Mouse (Mus musculus) neural tube, embryonic 13.5 days (tissue): Measurements from ENCODE around the gene Gmcl1. TPM values are rescaled to one million over a fixed set of nuclear protein-coding genes. Genes with fewer than 3 reads are reported as not detected.

Source experiments
- ATAC-seq: fragments of 200-750 bp; cut with Nextera tagmentation; 2 replicates; pipeline ENCODE4 v1.8.0; 2017; ENCODE audit warnings: low read depth, mild to moderate bottlenecking, moderate TSS enrichment, moderate library complexity
- H3K27ac ChIP-seq: fragments of 300-500 bp; sonication (generic); replicated peaks from 2 replicates; pipeline ENCODE4 v1.5.1; 2015; ENCODE audit warnings: moderate library complexity, mild to moderate bottlenecking, inconsistent platforms
- H3K27me3 ChIP-seq: fragments of 300-500 bp; sonication (generic); 2 replicates; pipeline ENCODE4 v1.6.1; 2015; ENCODE audit warnings: mild to moderate bottlenecking, inconsistent platforms
- H3K36me3 ChIP-seq: fragments of 300-500 bp; sonication (generic); 2 replicates; pipeline ENCODE4 v1.6.1; 2015; ENCODE audit warnings: mild to moderate bottlenecking, inconsistent platforms
- H3K4me1 ChIP-seq: fragments of 300-500 bp; sonication (generic); replicated peaks from 2 replicates; pipeline ENCODE4 v1.6.1; 2015; ENCODE audit warnings: inconsistent platforms
- H3K4me2 ChIP-seq: fragments of 300-500 bp; sonication (generic); 2 replicates; pipeline ENCODE4 v1.6.1; 2015; ENCODE audit warnings: inconsistent platforms, mild to moderate bottlenecking, moderate library complexity
- H3K4me3 ChIP-seq: fragments of 300-500 bp; sonication (generic); 2 replicates; pipeline ENCODE4 v1.5.1; 2015; ENCODE audit warnings: mild to moderate bottlenecking, inconsistent platforms
- H3K9ac ChIP-seq: fragments of 300-500 bp; sonication (generic); 2 replicates; pipeline ENCODE4 v1.6.1; 2015; ENCODE audit warnings: moderate library complexity, mild to moderate bottlenecking, inconsistent platforms
- H3K9me3 ChIP-seq: fragments of 300-500 bp; sonication (generic); 2 replicates; pipeline ENCODE4 v1.6.1; 2016; ENCODE audit warnings: inconsistent platforms
- WGBS: fragments of 180-500 bp; shearing (Covaris S2); methylation state at CpG from one replicate; pipeline ENCODE4 v1.1.7; 2015; 5-methylcytosine and 5-hydroxymethylcytosine counted together
- polyA plus RNA-seq: library from polyadenylated mRNA; unstranded; fragments of >200 nt; fragmentation: Nextera tagmentation; extraction: Ambion mirVana; gene quantifications from 2 replicates; pipeline ENCODE4 v1.2.1, GENCODE M21; 2015

The Gmcl1 gene
- 48.9 and 50.8 TPM in 2 replicates for polyA plus RNA-seq

DNA sequence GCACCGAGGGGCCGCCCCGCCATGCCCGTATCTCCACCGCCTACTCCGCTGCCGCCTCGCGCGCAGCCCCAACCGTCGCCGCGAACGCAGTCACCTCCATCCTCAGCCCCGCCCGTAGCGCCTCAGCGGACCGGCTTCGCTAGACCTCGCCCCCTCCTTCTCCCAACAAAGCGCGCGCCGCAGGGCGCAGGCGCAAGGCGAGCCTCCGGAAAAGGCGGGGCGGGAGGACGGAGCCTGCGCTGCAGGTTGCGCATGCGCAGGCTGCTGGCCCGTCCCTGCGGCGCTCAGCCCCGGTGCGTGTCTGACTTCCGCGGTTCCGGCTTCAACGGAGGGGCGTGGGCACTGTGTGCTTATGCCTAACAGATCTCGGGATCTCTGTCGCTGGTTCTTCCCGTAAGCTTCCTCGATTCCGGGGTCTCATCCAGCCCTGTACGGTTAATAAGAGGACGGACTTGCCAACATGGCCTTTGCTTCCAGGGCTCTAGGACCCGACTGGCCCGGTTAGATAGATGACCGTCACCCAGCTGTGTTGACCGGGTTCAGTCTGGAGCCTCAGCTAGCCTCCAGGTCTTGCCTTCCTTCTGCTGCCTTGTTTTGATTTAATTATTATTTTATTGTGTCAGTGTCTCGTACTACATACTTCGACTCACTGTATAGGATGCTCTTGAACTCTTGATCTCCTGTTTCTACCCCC, at the start of gene Gmcl1:
Gene Gmcl1, minus strand, starts transcription at position 201 of the 694 bp plus-strand sequence.
- ATAC-seq, result peak; percentile 96
- Histone ChIP-seq H3K4me2 (peak within 1 kb of the TSS; percentile 91), H3K9ac (peak within 1 kb of the TSS; percentile 97), H3K27ac (peak within 1 kb of the TSS; percentile 97), H3K27me3 (no peaks in the 10 kb centered on the region), H3K36me3 (no peaks in the 10 kb centered on the region), H3K4me1 (peaks cover 34% of the 10 kb centered on the region), H3K9me3 (no peaks in the 10 kb centered on the region), H3K4me3 (peak within 1 kb of the TSS; percentile 98)
- under 1% methylated on average over 59 of the region's 59 CpGs for WGBS

DNA sequence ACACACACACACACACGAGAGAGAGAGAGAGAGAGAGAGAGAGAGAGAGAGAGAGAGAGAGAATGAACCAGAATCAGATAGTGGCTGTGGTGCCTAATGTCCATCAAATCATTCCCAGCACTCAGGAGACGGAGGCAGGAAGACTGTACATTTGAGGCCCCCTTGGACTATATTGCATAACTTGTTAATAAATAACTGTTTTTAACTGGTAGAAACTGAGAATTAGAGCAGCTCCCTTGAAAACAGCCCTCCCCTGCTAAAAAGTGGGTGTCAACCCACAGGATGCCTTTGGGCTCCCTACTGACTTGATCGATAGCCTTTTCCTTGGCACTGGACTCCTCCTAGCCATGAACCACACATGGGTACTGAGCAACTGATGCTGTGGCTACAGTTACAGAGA, 49.2 kb upstream of the Gmcl1 start:
- H3K27ac ChIP-seq, result no peak overlapping the region
- no peaks in the 10 kb centered on the region for H3K4me1 ChIP-seq
- no peaks in the 10 kb centered on the region for H3K9me3 ChIP-seq
- no peaks in the 10 kb centered on the region for H3K27me3 ChIP-seq
- no peak for ATAC-seq
- WGBS, result 90% methylated on average over 2 of the region's 3 CpGs
- no peak overlapping the region for H3K4me2 ChIP-seq
- no peak overlapping the region for H3K4me3 ChIP-seq
- no peaks in the 10 kb centered on the region for H3K36me3 ChIP-seq
- H3K9ac ChIP-seq, result no peak overlapping the region

DNA sequence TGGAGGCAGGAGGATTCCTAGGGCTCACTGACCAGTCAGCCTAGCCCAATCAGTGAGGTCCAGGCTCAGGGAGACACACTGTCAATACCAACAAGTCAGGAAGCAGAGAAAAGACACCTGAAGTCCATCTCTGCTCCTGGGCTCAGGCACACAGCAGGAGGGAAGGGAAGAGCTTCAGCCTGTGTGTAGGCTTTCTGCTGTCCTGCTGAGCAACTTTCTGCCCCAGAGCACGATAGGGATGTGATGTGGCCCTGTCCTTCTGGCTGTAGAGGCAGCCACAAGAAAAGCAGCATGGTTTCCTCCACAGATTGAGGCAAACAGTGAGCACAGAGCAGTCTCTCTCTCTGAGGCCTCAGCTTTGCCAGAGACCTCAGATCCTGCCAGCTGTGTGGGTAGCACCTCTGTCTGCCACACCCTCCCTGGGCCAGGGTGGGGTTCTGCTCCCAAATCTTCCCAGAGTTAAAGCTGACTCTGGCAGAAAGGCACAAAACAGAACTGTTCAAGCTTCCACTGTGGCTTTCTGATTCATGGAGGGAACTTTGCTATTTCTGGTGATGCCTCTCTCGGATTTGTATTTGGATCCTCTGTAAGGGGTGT, 48.3 kb upstream of the Gmcl1 start:
- Histone ChIP-seq H3K27ac (no peak overlapping the region), H3K27me3 (no peaks in the 10 kb centered on the region), H3K4me1 (no peaks in the 10 kb centered on the region), H3K36me3 (no peaks in the 10 kb centered on the region), H3K4me3 (no peak overlapping the region), H3K9me3 (no peaks in the 10 kb centered on the region), H3K4me2 (no peak overlapping the region), H3K9ac (no peak overlapping the region)
- ATAC-seq, result no peak
- 54% methylated on average over 2 of the region's 2 CpGs for WGBS

GRCm38 (mm10) chr6:86778910-86779594, 45.9 kb upstream of the Gmcl1 start:
- Histone ChIP-seq H3K27ac (no peak overlapping the region), H3K36me3 (no peaks in the 10 kb centered on the region), H3K4me2 (no peak overlapping the region), H3K9me3 (no peaks in the 10 kb centered on the region), H3K4me3 (no peak overlapping the region), H3K4me1 (no peaks in the 10 kb centered on the region), H3K9ac (no peak overlapping the region), H3K27me3 (no peaks in the 10 kb centered on the region)
- 92% methylated on average over 10 of the region's 10 CpGs for WGBS
- ATAC-seq, result no peak

DNA sequence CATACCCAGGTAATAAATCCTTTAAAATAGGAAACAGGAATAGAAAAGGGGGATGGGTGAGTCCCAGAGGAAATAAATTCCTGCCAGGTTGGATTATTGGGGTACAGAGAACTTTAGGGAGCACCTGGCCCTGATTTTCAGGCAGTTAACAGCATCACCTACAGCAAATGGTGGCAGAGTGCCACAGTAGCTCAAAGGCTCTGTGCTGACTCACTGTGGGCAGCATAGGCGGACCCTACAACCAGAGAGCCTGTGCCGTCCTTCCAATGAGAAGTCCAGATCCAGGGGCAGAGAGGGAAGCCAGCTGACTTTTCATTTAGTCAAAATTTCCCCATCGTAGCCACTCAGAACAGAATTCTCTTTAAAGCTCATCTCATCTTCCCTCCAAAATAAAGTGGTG, 44.0 kb upstream of the Gmcl1 start:
- no peaks in the 10 kb centered on the region for H3K9me3 ChIP-seq
- H3K9ac ChIP-seq, result no peak overlapping the region
- H3K36me3 ChIP-seq, result no peaks in the 10 kb centered on the region
- H3K4me2 ChIP-seq, result no peak overlapping the region
- no peak overlapping the region for H3K27ac ChIP-seq
- H3K27me3 ChIP-seq, result no peaks in the 10 kb centered on the region
- 84% methylated on average over 3 of the region's 3 CpGs for WGBS
- H3K4me3 ChIP-seq, result no peak overlapping the region
- H3K4me1 ChIP-seq, result no peaks in the 10 kb centered on the region
- ATAC-seq, result no peak

DNA sequence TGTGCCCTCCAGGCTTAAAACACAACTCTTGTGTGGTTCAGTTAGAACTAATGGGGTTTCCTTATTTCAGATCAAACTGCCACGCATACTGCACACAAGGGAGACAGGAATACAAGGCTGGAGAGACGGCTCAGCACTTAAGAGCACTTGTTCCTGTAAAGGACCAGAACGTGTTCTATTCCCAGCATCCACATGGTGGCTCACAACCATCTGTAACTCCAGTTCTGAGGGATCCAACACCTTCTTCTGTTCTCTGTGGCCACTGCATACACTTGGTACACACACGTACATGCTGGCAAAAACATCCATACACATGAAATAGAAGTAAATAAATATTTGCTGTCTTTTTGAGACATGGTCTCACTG, 43.5 kb upstream of the Gmcl1 start:
- no peak overlapping the region for H3K27ac ChIP-seq
- no peak overlapping the region for H3K4me3 ChIP-seq
- H3K9ac ChIP-seq, result no peak overlapping the region
- ATAC-seq, result no peak
- H3K4me2 ChIP-seq, result no peak overlapping the region
- H3K36me3 ChIP-seq, result no peaks in the 10 kb centered on the region
- 66% methylated on average over 4 of the region's 4 CpGs for WGBS
- no peaks in the 10 kb centered on the region for H3K4me1 ChIP-seq
- no peaks in the 10 kb centered on the region for H3K27me3 ChIP-seq
- no peaks in the 10 kb centered on the region for H3K9me3 ChIP-seq

DNA sequence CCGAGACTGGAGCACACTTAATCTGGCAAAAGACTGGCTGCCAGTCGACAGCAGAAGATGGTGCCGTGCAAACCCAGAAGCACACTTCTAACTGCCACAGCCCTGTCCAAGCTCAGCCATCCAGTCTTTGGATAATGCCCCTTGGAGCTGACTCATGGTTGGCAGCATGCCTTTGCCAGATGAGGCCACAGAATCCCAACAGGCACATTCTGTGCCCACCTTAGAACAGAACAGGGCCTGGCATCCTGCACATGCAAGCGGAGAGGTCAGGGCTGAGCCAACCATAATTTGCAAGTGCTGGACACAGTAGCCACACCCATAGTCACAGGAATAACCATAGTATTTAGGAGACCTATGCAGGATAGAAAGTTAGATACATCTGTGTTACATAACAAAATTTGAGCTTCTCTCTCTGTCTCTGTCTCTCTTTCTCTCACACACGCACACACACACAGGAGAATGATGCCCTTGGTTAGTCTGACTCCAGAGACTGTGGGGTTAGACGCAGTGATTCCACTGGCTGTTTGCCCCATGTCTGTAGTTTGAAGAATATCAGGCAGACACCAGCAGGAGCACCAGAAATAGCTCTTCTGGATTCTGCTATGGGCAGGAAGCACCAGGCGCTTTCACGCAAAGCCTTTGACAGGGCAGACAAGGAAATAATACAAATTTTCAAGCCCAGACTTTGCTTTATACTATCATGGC, 43.0 kb upstream of the Gmcl1 start:
- no peak overlapping the region for H3K4me2 ChIP-seq
- no peak overlapping the region for H3K27ac ChIP-seq
- no peaks in the 10 kb centered on the region for H3K9me3 ChIP-seq
- H3K9ac ChIP-seq, result no peak overlapping the region
- no peaks in the 10 kb centered on the region for H3K36me3 ChIP-seq
- no peak for ATAC-seq
- H3K4me1 ChIP-seq, result no peaks in the 10 kb centered on the region
- no peaks in the 10 kb centered on the region for H3K27me3 ChIP-seq
- WGBS, result 91% methylated on average over 8 of the region's 8 CpGs
- H3K4me3 ChIP-seq, result no peak overlapping the region

DNA sequence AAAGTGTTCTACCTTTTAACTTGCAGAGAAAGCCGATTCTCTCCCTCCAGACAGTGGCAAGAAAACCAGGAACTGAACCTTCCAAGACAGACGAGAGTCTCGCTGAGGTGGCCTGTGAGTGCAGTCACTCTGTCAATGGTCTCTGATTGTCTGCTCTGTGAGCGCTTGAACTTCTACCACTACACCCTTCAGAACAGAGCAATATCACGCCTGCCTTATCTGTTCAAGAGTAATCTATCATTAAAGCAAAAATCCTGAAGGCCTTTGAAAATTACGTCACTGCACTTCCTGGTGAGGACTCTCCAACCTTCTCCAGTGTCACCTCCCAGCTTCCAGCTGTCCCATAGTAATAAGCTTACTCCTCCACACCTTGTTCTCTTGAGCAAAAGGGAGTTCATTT, 41.8 kb upstream of the Gmcl1 start:
- no peak overlapping the region for H3K9ac ChIP-seq

DNA sequence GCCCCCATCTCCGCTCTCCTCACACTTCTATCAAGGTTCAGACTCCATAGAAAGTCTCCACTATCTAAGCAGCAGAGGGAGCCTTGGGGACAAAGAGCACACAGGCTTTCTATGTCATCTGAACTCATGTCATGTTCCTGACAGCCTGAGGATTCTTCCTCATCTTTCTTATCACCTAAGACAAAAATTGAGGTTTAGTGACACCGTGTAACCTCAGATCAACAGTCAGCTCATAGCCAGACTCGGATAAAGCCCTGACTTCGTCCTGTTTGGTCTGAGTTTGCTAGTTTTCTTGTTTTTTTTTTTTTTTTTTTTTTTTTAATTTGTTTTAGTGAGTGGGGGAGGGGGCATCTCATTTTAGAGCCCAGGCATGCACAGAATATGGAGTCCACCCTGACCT, 40.6 kb upstream of the Gmcl1 start:
- Histone ChIP-seq H3K27ac (no peak overlapping the region), H3K4me2 (no peak overlapping the region), H3K27me3 (no peaks in the 10 kb centered on the region), H3K9me3 (no peaks in the 10 kb centered on the region), H3K4me1 (no peaks in the 10 kb centered on the region), H3K4me3 (no peak overlapping the region), H3K36me3 (no peaks in the 10 kb centered on the region), H3K9ac (no peak overlapping the region)
- no peak for ATAC-seq
- WGBS, result 88% methylated on average over 4 of the region's 4 CpGs

More for the DNA sequence above, 41.8 kb upstream of the Gmcl1 start:
- Histone ChIP-seq H3K4me3 (no peak overlapping the region), H3K36me3 (no peaks in the 10 kb centered on the region), H3K9me3 (no peaks in the 10 kb centered on the region), H3K4me2 (no peak overlapping the region), H3K27ac (no peak overlapping the region), H3K4me1 (no peaks in the 10 kb centered on the region), H3K27me3 (no peaks in the 10 kb centered on the region)
- 89% methylated on average over 6 of the region's 6 CpGs for WGBS
- no peak for ATAC-seq

DNA sequence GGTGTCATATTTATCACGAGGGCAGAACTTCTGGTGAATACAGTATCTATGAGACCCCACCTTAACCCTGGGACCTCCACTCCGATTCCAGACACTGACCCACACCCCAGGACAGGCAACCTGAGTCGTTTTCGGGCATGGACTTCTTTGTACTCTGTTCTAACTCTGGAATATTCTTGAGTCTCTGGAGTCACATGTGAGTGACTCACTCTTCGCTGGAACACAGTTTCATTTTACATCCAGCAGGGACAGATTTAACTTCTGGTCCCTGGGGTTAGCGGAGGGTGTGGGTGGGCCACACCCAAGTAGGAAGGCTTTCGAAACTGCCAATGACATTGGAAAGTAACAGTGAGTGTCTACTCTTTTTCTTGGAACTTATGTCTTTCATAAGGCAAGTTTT, 39.4 kb upstream of the Gmcl1 start:
- Histone ChIP-seq H3K4me2 (no peak overlapping the region), H3K36me3 (no peaks in the 10 kb centered on the region), H3K4me3 (no peak overlapping the region), H3K27me3 (no peaks in the 10 kb centered on the region), H3K9ac (no peak overlapping the region), H3K9me3 (no peaks in the 10 kb centered on the region), H3K27ac (no peak overlapping the region), H3K4me1 (no peaks in the 10 kb centered on the region)
- ATAC-seq, result no peak
- 85% methylated on average over 7 of the region's 7 CpGs for WGBS

GRCm38 (mm10) chr6:86768938-86769337, 35.8 kb upstream of the Gmcl1 start:
- Histone ChIP-seq H3K9me3 (no peaks in the 10 kb centered on the region), H3K27me3 (no peaks in the 10 kb centered on the region)
- WGBS, result 92% methylated on average over 4 of the region's 4 CpGs

DNA sequence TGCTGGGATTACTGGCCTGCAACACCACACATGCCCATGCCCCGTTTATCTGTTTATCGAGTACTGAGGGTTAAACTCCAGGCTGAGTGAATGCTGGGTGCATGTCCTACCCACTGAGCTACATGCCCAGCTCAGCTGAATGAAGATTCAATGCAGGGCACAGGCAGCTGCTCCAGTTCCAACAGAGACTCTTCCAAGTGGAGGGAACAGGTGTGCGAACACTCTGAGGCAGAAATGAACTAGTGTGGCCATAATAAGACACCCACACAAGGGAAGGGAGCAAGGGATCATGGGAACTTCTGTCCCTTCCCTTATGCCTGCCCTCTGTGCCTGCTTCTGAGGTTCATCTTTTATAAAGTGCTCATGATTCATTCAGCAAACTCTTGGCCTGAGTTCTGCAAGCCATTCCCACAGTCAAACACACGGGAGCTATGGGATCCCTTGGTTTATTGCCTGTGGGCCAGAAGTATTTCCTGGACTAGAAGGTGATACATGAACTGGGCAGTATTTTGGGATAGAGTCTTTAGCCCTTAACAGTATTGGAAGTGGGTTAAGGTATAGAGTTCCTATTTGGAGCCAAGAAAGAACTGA, 35.1 kb upstream of the Gmcl1 start:
- no peaks in the 10 kb centered on the region for H3K27me3 ChIP-seq
- no peak overlapping the region for H3K27ac ChIP-seq
- H3K4me1 ChIP-seq, result no peaks in the 10 kb centered on the region
- no peaks in the 10 kb centered on the region for H3K9me3 ChIP-seq
- H3K4me3 ChIP-seq, result no peak overlapping the region
- no peaks in the 10 kb centered on the region for H3K36me3 ChIP-seq
- H3K4me2 ChIP-seq, result no peak overlapping the region
- WGBS, result 87% methylated on average over 4 of the region's 4 CpGs
- no peak overlapping the region for H3K9ac ChIP-seq
- no peak for ATAC-seq

More at GRCm38 (mm10) chr6:86768938-86769337, 35.8 kb upstream of the Gmcl1 start:
- no peak overlapping the region for H3K9ac ChIP-seq
- no peak overlapping the region for H3K4me2 ChIP-seq
- H3K4me1 ChIP-seq, result no peaks in the 10 kb centered on the region
- no peak for ATAC-seq
- no peak overlapping the region for H3K27ac ChIP-seq
- no peaks in the 10 kb centered on the region for H3K36me3 ChIP-seq
- no peak overlapping the region for H3K4me3 ChIP-seq
